Comparison of ENCODE assay signal across 8 mouse cellular contexts in genomic region chr12:110845131-110845880, GRCm38 (mm10). TPM values are rescaled to one million over a fixed set of nuclear protein-coding genes. Genes with fewer than 3 reads are reported as not detected.
DNase-seq lines count a peak whose midpoint lies in the region; ATAC-seq and TF ChIP-seq lines count a peak whose summit lies in the region.

No protein-coding gene starts in this region.

- DNase-seq in 3T3-L1 (ENCODE audit: low read depth, low spot score) = peak; percentile 98
- DNase-seq in heart, adult 9 months (ENCODE audit: low spot score in 2 of 2) = peak; percentile 91 to 95
- DNase-seq in liver = peak; percentile 97
- peak; percentile 89 to 92 for DNase-seq in spleen, postnatal 4 days (ENCODE audit: low spot score in 2 of 2)

- ATAC-seq in kidney, embryonic 15.5 days (replicated peaks; ENCODE audit: low FRiP score) = peak; percentile 94
- peak; percentile 71 for ATAC-seq in monocyte, adult 5-6 weeks (replicated peaks; ENCODE audit: insufficient number of reproducible peaks, low FRiP score, low TSS enrichment, poor library complexity, severe bottlenecking)

- H3K4me3 ChIP-seq in bone marrow, adult 2 months (replicated peaks; ENCODE audit: control insufficient read depth, low read depth, low read length) = peak overlapping the region; percentile 81
- H3K4me3 ChIP-seq in embryonic fibroblast, embryonic 13.5 days (ENCODE audit: insufficient read depth, low read length) = peak overlapping the region; percentile 65
- H3K4me3 ChIP-seq in kidney, embryonic 15.5 days (replicated peaks) = peak overlapping the region; percentile 59

- H3K4me2 ChIP-seq in kidney, embryonic 15.5 days = peak overlapping the region; percentile 89

- TF ChIP-seq POLR2A in bone marrow, adult 2 months (IDR thresholded peaks at IDR 0.05; ENCODE audit: borderline replicate concordance, control insufficient read depth, low read depth, low read length) = no peak
- TF ChIP-seq POLR2A in embryonic fibroblast, embryonic 13.5 days (IDR thresholded peaks at IDR 0.05; ENCODE audit: low read depth, low read length) = no peak

- H3K9ac ChIP-seq in kidney, embryonic 15.5 days = peak overlapping the region; percentile 54

- under 1% methylated on average over 36 of the region's 36 CpGs for WGBS in bone marrow, adult 2 months
- WGBS in kidney, embryonic 15.5 days = under 1% methylated on average over 36 of the region's 36 CpGs

- no peak for TF ChIP-seq CTCF in bone marrow, adult 2 months (IDR thresholded peaks at IDR 0.05; ENCODE audit: control insufficient read depth, insufficient read depth, low read length)
- TF ChIP-seq CTCF in embryonic fibroblast, embryonic 13.5 days (IDR thresholded peaks at IDR 0.05; ENCODE audit: borderline replicate concordance, insufficient read depth, low read length) = no peak

- peak overlapping the region; percentile 50 for H3K27ac ChIP-seq in bone marrow, adult 2 months (ENCODE audit: control insufficient read depth, insufficient read depth, low read depth, low read length, poor library complexity)
- peak overlapping the region; percentile 67 for H3K27ac ChIP-seq in embryonic fibroblast, embryonic 13.5 days (ENCODE audit: insufficient read depth, low read length)
- peak overlapping the region; percentile 89 for H3K27ac ChIP-seq in kidney, embryonic 15.5 days

- H3K36me3 ChIP-seq in kidney, embryonic 15.5 days = no peaks in the 10 kb centered on the region

- H3K27me3 ChIP-seq in kidney, embryonic 15.5 days = no peaks in the 10 kb centered on the region

- no peaks in the 10 kb centered on the region for H3K9me3 ChIP-seq in kidney, embryonic 15.5 days (replicated peaks)

- no peaks in the 10 kb centered on the region; the same call in 1 of the 2 replicates for H3K4me1 ChIP-seq in bone marrow, adult 2 months (ENCODE audit: control insufficient read depth, insufficient read depth, low read length)
- H3K4me1 ChIP-seq in embryonic fibroblast, embryonic 13.5 days (ENCODE audit: control insufficient read depth, insufficient read depth, low read length) = peaks cover 5% of the 10 kb centered on the region; the same call in 1 of the 2 replicates
- peaks cover 18% of the 10 kb centered on the region for H3K4me1 ChIP-seq in kidney, embryonic 15.5 days

RNA-seq across cellular contexts. Expression of gene Mok, which starts 4.6 kb away (rescaled TPM):
- polyA plus RNA-seq in bone marrow, adult 2 months (2011; ENCODE audit: insufficient read depth, insufficient read length, low replicate concordance, missing spikeins) = not detected in 2 replicates
- 1.2 and 1.5 TPM in 2 replicates for polyA plus RNA-seq in embryonic fibroblast, embryonic 13.5 days (2011; ENCODE audit: insufficient read length, low read depth, missing spikeins)
- 6.2 and 7.8 TPM in 2 replicates for polyA plus RNA-seq in kidney, embryonic 15.5 days (2015; fragmentation: Nextera tagmentation; extraction: Ambion mirVana)
- 0.10 to 0.32 TPM in 2 of 3 replicates, not detected in the other for total RNA-seq in monocyte, adult 5-6 weeks (2017)

RNA-seq across cellular contexts. Expression of gene Zfp839, which starts 4.7 kb away (rescaled TPM):
- 2.1 and 6.7 TPM in 2 replicates for polyA plus RNA-seq in bone marrow, adult 2 months (2011; ENCODE audit: insufficient read depth, insufficient read length, low replicate concordance, missing spikeins)
- 6.3 and 6.6 TPM in 2 replicates for polyA plus RNA-seq in embryonic fibroblast, embryonic 13.5 days (2011; ENCODE audit: insufficient read length, low read depth, missing spikeins)
- polyA plus RNA-seq in kidney, embryonic 15.5 days (2015; fragmentation: Nextera tagmentation; extraction: Ambion mirVana) = 6.1 and 6.4 TPM in 2 replicates
- 6.5 to 11.1 TPM (median 9.0 TPM) in 3 replicates for total RNA-seq in monocyte, adult 5-6 weeks (2017)

RNA-seq across cellular contexts. Expression of gene Cinp, which starts 43.6 kb away (rescaled TPM):
- polyA plus RNA-seq in bone marrow, adult 2 months (2011; ENCODE audit: insufficient read depth, insufficient read length, low replicate concordance, missing spikeins) = 30.1 and 37.1 TPM in 2 replicates
- 44.8 and 51.5 TPM in 2 replicates for polyA plus RNA-seq in embryonic fibroblast, embryonic 13.5 days (2011; ENCODE audit: insufficient read length, low read depth, missing spikeins)
- polyA plus RNA-seq in kidney, embryonic 15.5 days (2015; fragmentation: Nextera tagmentation; extraction: Ambion mirVana) = 78.6 and 80.8 TPM in 2 replicates
- total RNA-seq in monocyte, adult 5-6 weeks (2017) = 22.7 to 35.9 TPM (median 27.8 TPM) in 3 replicates

RNA-seq across cellular contexts. Expression of gene Tecpr2, which starts 43.8 kb away (rescaled TPM):
- 3.6 and 6.1 TPM in 2 replicates for polyA plus RNA-seq in bone marrow, adult 2 months (2011; ENCODE audit: insufficient read depth, insufficient read length, low replicate concordance, missing spikeins)
- 5.7 and 7.7 TPM in 2 replicates for polyA plus RNA-seq in embryonic fibroblast, embryonic 13.5 days (2011; ENCODE audit: insufficient read length, low read depth, missing spikeins)
- polyA plus RNA-seq in kidney, embryonic 15.5 days (2015; fragmentation: Nextera tagmentation; extraction: Ambion mirVana) = 3.7 and 4.7 TPM in 2 replicates
- total RNA-seq in monocyte, adult 5-6 weeks (2017) = 3.7 to 4.9 TPM (median 3.8 TPM) in 3 replicates

Comparison
In these comparisons a context has a peak if more than half of its experiments do, and no peak if none do; other contexts are left out.
1. Peak in every context shown above with its lines: DNase-seq, ATAC-seq, H3K4me3 ChIP-seq and H3K27ac ChIP-seq.